Mouse (Mus musculus) megakaryocyte, embryonic 14.5 days (primary cell): ENCODE measurements around the gene Ctnna3.

Source experiments
- FLI1 ChIP-seq: IDR thresholded peaks from 2 replicates; pipeline ENCODE4 v1.6.1; 2012; ENCODE audit warnings: low read length, inconsistent platforms, mixed read lengths
- GATA1 ChIP-seq: IDR thresholded peaks from 3 replicates; pipeline ENCODE4 v1.6.1; 2012; ENCODE audit warnings: mixed read lengths, low read length, inconsistent platforms, borderline replicate concordance

GRCm38 (mm10) chr10:64543647-64544046 lies 1113.7 kb downstream of the Ctnna3 start:
- TF ChIP-seq FLI1 (no peak), GATA1 (no peak)
